Mouse (Mus musculus) cerebellum, adult 2 months (tissue): ENCODE measurements around the gene Lrba. TPM values are rescaled to one million over a fixed set of nuclear protein-coding genes. Genes with fewer than 3 reads are reported as not detected.

ENCODE experiments used
- DNase-seq, 2 experiments: peaks; one replicate each; pipeline ENCODE4 v3.0.0; 2021
- H3K27ac ChIP-seq: fragments of 200-500 bp; 2 replicates; pipeline ENCODE4 v1.5.1; 2012; ENCODE audit warnings: low read length, control low read depth, inconsistent platforms; ENCODE audit not compliant: insufficient read depth
- H3K27me3 ChIP-seq: fragments of 200-500 bp; 2 replicates; pipeline ENCODE4 v1.6.1; 2012; ENCODE audit warnings: inconsistent platforms, mild to moderate bottlenecking, low read length, moderate library complexity; ENCODE audit not compliant: control insufficient read depth, insufficient read depth
- H3K4me1 ChIP-seq: fragments of 200-500 bp; 2 replicates; pipeline ENCODE4 v1.6.1; 2011; ENCODE audit warnings: low read length; ENCODE audit not compliant: control insufficient read depth, insufficient read depth
- H3K4me3 ChIP-seq: fragments of 200-500 bp; replicated peaks from 2 replicates; pipeline ENCODE3; 2011; ENCODE audit warnings: mild to moderate bottlenecking, low read depth, low read length, control low read depth; ENCODE audit not compliant: insufficient read depth
- CTCF ChIP-seq: fragments of 200-500 bp; IDR thresholded peaks from 2 replicates; pipeline ENCODE4 v1.5.1; 2011; ENCODE audit warnings: low read depth, mild to moderate bottlenecking, control low read depth, low read length, moderate library complexity, borderline replicate concordance; ENCODE audit not compliant: insufficient read depth
- POLR2A ChIP-seq: fragments of 200-500 bp; IDR thresholded peaks from 2 replicates; pipeline ENCODE4 v1.6.1; 2011; ENCODE audit warnings: low read length, control low read depth, borderline replicate concordance; ENCODE audit not compliant: insufficient read depth
- WGBS: fragments of 180-500 bp; shearing (Covaris S2); methylation state at CpG from one replicate; pipeline ENCODE4 v1.1.7; 2018; 5-methylcytosine and 5-hydroxymethylcytosine counted together
- polyA plus RNA-seq: library from polyadenylated mRNA; depleted of rRNA; stranded (reverse); fragments of >200 nt; gene quantifications from 2 replicates; pipeline ENCODE4 v1.2.3, GENCODE M21; 2012

The Lrba gene
- polyA plus RNA-seq, 1 experiment = 18.9 TPM

- DNase-seq = no peak
- H3K4me3 ChIP-seq = no peak overlapping the region
- H3K4me1 ChIP-seq = peaks cover 10% of the 10 kb centered on the region
- H3K27ac ChIP-seq = no peak overlapping the region
- no peaks in the 10 kb centered on the region for H3K27me3 ChIP-seq
- WGBS = 97% methylated on average over 9 of the region's 9 CpGs
- TF ChIP-seq CTCF = no peak
- no peak for TF ChIP-seq POLR2A
Observed at GRCm38 (mm10) chr3:86806834-86807233, 582.4 kb downstream of the Lrba start.

- peak; percentile 71 to 75 for DNase-seq
- TF ChIP-seq CTCF (peak; percentile 58), POLR2A (no peak)
- H3K27ac ChIP-seq = no peak overlapping the region
- WGBS = 53% methylated on average over 14 of the region's 14 CpGs
- H3K4me3 ChIP-seq = no peak overlapping the region
- peaks cover 9% of the 10 kb centered on the region for H3K4me1 ChIP-seq
- H3K27me3 ChIP-seq = no peaks in the 10 kb centered on the region
Observed at GRCm38 (mm10) chr3:86807750-86808467, 583.4 kb downstream of the Lrba start.

DNA sequence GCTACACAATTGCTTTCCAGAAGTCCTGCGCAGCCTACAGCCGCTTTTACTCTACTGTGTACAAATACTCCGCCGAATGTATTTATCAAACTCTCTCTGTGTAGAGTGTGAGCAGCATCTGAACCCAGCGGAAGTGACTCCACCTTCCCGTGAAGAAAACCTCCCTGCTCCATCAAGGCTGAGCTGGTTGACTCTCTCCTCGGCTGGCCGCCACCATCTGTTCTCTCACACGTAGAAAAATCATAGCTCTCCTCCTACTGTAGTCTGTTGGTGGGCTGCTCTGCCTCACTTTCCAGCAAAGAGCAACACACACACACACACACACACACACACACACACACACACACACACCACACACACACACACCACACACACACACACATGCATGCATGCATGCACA, 584.7 kb downstream of the Lrba start:
- DNase-seq = peak in 1 of 2 experiments; percentile 52
- Histone ChIP-seq H3K27me3 (no peaks in the 10 kb centered on the region), H3K4me1 (peaks cover 9% of the 10 kb centered on the region), H3K4me3 (no peak overlapping the region), H3K27ac (no peak overlapping the region)
- WGBS = 41% methylated on average over 9 of the region's 9 CpGs
- no peak for TF ChIP-seq POLR2A

DNA sequence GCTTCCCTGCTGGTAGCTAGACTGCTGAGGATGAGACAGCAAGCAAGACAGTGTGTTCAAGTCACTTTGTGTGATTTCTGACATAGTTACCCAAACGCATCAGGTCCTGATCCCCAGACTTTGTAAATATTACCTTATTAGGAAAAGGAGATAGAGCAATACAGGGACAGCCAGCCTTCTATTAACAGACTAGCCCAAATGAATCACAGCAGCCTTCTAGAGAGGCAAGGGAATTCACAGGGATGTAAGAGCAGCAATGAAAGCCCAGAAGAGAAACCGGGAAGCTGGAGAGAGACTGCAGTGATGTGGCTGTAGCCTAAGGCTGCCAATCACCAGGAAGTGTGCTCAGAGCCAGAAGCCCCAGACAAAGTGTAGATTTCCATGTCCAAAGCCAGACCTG, 585.2 kb downstream of the Lrba start:
- WGBS = 34% methylated on average over 2 of the region's 2 CpGs
- Histone ChIP-seq H3K27me3 (no peaks in the 10 kb centered on the region), H3K27ac (0 out of 2 replicates have a peak overlapping the region, but pooled peaks have one; percentile 11), H3K4me1 (peaks cover 9% of the 10 kb centered on the region), H3K4me3 (no peak overlapping the region)
- TF ChIP-seq CTCF = no peak
- no peak for TF ChIP-seq POLR2A
- no peak for DNase-seq

- peaks cover 9% of the 10 kb centered on the region for H3K4me1 ChIP-seq
- TF ChIP-seq POLR2A = no peak
- TF ChIP-seq CTCF = no peak
- no peak overlapping the region for H3K27ac ChIP-seq
- no peak overlapping the region for H3K4me3 ChIP-seq
- H3K27me3 ChIP-seq = no peaks in the 10 kb centered on the region
- 74% methylated on average over 5 of the region's 5 CpGs for WGBS
- DNase-seq = no peak
Observed at GRCm38 (mm10) chr3:86810908-86811307, 586.4 kb downstream of the Lrba start.

GRCm38 (mm10) chr3:86812689-86813088, 588.2 kb downstream of the Lrba start:
- Histone ChIP-seq H3K27ac (no peak overlapping the region), H3K27me3 (no peaks in the 10 kb centered on the region), H3K4me1 (peaks cover 10% of the 10 kb centered on the region), H3K4me3 (no peak overlapping the region)
- TF ChIP-seq CTCF = peak; percentile 85
- no peak for TF ChIP-seq POLR2A
- 13% methylated on average over 3 of the region's 3 CpGs for WGBS
- peak; percentile 79 to 81 for DNase-seq

- peaks cover 32% of the 10 kb centered on the region for H3K4me1 ChIP-seq
- no peak overlapping the region for H3K4me3 ChIP-seq
- H3K27ac ChIP-seq = no peak overlapping the region
- WGBS = 5% methylated on average over 13 of the region's 13 CpGs
- TF ChIP-seq POLR2A = no peak
- no peak for TF ChIP-seq CTCF
- no peaks in the 10 kb centered on the region for H3K27me3 ChIP-seq
- DNase-seq = peak; percentile 80 to 86
Observed at GRCm38 (mm10) chr3:86818001-86818585, 593.6 kb downstream of the Lrba start.

DNA sequence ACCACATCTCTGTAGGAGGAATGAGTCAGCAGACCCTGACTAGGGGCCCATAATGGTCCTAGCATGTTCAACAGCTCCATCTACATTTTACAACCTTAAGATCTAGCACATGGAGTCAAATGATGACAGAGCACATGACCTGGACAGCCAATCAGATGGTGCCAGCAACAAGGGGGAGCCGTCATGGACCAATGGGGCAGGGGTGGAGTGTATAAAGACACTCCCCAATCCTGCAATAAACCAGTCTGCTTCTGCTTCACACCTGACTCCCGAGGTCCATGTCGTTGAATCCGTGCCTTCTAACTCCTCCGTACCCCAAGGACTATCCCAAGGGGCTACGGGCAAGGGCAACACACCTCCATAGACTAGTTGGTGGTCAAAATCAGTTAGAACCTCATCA, 594.9 kb downstream of the Lrba start:
- Histone ChIP-seq H3K4me1 (peaks cover 32% of the 10 kb centered on the region), H3K27me3 (no peaks in the 10 kb centered on the region), H3K4me3 (no peak overlapping the region), H3K27ac (no peak overlapping the region)
- no peak for TF ChIP-seq CTCF
- TF ChIP-seq POLR2A = no peak
- no peak for DNase-seq
- 98% methylated on average over 6 of the region's 6 CpGs for WGBS
